Mouse (Mus musculus): ENCODE measurements at regions not wholly inside any gene's neighbourhood (a gene's known extent, or its start where the extent isn't known, plus 50 kb on each side); places are given as distances from the start of the nearest gene placed in this dataset.
A peak's percentile ranks its signal among the peaks of the same experiment; 100 is the strongest.

DNA sequence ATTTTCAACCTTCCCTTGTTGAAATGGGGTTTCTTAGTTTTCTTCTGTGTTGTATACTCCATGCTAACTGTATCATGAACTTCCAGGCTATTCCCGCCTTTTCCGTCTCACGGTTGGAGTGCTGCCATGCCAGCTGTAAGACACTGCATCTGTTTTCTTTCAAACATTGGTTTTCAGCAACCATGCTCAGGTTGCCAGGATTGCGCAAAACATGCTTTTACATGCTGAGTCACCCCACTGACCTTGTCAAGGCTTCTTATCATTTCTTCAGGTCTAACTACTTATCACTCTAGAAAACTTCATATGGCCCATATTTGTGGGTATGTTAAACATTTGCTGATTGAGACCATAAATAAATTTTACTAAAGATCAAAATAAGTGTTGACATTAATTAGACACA, 551.2 kb downstream of the Tlr4 start:
- no peak for DNase-seq

DNA sequence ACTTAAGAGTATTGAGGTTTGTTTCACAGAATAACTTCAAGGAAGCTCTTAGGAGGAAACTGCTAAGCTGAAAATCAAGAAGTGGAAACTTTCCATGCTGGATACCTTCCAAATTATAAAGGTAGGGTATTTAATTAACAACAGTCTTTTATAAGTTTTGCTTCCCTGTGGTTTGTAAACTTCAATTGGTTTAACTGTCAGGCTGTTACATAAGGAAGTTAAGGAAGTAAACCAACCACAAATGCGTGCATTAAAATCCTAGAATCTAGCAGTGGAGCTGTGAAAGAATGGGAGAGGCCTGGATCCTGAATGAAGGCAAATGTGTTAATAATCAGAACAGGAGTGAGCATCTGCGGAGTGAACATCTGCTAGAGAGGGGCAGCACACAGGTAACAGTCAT, 560.5 kb downstream of the Tlr4 start:
- no peak for DNase-seq

DNA sequence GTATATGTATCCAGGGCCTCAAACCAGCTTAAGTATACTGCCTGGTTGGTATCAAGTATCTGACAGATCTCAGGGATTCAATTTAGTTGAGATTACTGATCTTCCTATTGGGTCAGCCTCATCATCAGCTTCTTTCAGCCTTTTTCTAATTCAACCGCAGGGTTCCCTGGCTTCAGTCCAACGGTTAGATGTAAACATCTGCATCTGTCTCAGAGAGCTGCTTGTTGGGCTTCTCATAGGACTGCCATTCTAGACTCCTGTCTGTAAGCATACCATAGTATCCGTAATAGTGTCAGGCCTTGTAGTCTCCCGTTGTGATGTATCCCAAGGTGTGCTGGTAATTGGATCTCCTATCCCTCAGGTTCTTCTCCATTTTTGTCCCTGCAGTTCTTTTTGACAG, 575.6 kb downstream of the Tlr4 start:
- DNase-seq, result no peak

DNA sequence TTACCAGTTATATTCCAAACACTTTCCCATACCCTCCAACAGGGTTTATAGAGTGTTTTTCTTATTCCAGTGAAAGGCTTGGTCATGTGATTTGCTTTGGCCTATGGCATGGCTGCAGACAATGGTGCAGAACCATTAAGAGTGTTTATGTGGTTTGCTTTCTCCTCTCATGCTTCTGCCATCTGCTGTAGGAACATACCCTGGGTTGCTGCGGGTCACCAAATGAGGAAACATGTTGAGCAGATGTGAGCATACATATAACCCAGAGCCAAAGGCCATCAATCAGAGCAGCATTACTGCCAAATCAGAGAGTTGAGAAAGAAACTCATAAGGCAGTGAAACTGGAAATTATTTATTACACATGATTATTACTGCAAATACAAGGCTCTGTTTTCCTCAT, 596.7 kb downstream of the Tlr4 start:
- no peak for DNase-seq

DNA sequence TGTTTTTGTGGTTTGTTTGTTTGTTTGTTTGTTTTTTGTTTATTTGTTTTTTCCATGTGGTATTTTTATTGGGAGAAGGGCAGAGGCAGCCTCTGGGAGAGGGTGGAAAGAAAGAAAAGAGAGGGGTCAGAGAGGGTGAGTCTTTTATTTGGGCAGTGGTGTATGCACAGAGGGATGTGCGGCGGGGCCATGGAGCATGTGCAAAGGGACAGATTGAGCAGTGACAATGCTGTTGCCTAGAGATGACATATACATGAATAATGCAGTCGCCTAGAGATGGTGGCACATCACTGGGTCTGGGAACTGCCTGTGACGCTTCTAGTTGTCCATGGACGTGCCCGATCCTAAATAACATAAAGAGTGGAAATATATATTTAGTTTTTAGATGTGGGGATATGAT, 598.3 kb downstream of the Tlr4 start:
- no peak for DNase-seq

DNA sequence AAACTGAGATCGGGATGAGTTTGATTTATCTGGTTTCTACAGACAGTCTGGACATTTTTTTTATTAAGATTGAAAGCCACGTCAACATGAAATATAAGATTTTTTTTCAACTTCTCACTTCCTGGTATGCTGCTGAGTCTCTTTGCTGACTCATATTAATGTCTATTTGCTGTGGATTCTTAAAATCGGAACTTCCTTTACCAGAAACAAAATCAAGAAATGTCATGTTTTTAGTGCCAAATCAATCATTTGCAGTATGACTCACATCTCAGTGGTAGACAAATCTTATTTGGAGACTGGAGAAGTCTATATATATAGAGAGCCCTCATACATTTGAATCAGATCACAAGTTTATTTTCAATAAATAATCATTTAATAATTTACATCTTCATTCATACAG, 620.5 kb downstream of the Tlr4 start:
- DNase-seq, result no peak

DNA sequence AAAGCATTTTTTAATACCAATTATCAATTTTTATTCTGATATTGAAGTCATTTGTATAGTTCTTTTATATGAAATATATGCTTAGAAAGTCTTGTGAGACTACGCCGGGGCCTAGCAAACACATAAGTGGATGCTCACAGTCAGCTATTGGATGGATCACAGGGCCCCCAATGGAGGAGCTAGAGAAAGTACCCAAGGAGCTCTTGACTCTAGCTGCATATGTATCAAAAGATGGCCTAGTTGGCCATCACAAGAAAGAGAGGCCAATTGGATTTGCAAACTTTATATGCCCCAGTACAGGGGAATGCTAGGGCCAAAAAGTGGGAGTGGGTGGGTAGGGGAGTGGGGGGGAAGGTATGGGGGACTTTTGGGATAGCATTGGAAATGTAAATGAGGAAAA, 632.5 kb downstream of the Tlr4 start:
- peak in 1 of 2 experiments; percentile 34 for DNase-seq

DNA sequence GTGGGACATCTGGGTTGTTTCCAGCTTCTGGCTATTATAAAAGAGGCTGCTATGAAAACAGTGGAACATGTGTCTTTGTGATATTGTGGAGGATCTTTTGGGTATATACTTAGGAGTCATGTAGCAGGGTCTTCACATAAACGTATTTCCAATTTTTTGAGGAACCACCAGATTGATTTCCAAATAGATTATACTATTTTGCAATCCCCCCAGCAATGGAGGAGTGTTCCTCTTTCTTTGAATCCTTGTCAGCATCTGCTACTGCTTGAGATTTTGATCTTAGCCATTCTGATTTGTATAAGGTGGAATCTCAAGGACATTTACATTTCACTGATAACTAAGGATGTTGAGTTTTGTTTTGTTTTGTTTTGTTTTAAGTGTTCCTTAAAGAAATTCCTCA, 645.6 kb downstream of the Tlr4 start:
- DNase-seq, result no peak

DNA sequence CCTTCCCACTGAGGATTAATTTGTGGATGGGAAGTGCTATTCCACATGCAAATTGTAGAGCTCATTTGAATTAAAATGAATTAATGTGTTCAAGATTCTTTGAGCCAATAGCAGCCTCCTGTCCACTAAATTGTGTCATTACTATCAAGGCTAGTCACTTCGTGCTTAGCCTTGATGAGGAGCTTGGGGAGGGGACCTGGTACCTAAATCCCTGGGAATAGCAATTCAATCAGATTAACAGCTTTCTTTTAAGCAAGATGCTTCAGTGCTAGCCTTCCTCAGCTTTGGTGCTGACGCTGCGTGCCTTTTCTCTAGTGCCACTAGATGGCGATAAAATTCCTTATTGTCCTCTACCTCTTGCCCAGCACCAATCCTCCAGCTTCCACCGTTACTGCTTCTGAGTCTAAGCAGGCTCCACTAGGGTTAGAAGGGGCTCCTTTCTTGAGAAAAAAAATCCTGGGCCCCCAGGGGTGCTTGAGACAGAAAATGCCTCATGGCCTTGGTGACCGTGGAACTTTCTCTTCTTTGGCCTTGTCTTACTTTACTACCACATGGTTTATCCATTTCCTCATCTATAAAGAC, 650.0 kb downstream of the Tlr4 start:
- peak in 1 of 2 experiments; percentile 17 for DNase-seq

DNA sequence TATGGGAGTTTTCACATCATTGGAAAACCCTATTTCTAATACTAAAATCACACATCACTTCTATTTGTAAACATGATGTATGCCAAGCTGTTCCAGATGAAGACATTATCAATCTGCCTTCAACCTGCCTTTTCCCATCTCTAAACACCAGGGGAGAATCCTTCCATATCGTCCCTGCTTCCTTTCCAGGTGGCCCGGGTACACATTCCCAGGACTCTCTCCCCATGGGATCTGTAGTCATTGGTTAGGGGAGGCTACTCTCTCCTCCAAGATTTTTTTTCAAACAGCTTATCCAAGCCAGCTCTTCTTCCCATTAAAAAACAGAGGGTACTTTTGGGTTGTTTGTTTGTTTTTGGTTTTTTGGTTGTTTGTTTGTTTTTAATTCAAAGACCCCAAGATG, 650.7 kb downstream of the Tlr4 start:
- DNase-seq, result no peak

DNA sequence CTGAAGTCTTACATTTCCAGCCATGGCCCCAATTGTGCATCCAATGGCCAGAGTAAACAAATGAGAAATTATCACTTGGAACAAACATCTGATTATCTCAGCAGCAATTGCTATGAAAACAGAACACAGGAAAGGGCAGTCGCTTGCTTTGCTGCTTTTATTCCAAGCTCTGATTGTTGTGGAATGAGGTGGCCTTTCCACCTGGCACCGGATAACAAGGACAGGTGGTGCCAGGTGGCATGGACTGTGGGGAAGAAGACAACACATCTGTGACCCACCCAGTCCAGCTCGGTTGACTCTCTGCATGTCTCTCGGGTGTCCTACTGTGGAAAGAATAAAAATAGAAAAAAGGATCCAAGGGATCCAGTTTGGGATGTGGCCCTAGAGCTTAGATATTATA, 694.9 kb downstream of the Tlr4 start:
- no peak for DNase-seq

DNA sequence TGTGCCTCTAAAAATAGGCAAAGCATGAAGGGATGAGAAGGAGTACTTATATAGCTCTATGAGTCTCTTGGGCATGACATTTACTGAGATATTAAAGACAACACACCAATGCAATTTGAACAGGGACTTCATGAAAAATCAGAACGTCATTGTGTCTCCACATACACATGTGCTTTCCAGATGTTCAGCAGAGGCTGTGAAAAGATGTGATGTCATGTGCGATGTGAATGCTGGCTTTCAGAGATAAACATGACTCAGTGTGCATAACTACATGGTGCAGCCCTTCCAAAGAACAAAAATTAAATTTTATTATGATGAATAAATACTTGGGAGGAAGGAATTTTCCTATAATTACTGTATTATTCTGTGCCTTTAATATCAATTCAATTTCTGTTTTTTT, 695.8 kb downstream of the Tlr4 start:
- DNase-seq, result no peak

DNA sequence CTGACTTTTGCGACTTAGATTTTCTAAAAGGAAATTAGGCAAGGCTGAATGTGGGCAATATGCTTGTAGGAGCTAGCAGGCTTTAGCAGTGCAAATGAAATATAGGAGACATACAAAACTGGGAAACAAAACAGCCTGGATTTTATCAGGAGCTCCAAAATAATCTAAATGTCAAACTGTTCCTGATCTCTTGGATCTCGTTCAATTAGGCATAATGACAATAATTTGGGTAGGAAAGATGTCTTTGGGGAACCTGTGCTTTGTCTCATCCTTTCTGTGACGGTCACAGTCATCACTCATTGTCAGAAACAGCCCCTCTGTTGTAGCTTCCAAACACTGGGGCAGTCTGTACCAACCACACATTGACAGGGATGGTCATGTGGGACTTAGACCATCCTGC, 702.2 kb downstream of the Tlr4 start:
- no peak for DNase-seq

DNA sequence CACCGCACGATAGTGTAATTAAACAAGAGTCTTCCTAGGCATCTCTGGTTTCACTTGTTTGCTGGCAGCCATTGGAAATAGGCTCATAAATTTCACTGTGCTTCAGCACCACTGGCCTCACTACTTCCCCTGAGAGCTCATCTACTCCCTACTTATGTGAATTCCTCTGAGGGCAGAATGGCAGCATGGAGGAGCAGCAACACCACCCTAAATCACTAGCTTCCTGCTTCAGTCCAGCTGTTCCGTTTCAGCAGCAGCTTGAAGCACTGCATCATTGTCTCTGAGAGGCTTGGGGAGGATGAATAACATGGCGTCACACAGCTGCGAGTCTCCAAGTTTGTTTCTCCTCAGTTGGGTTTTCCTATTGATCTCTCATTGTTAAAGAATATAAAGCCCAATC, 712.1 kb downstream of the Tlr4 start:
- no peak for DNase-seq

DNA sequence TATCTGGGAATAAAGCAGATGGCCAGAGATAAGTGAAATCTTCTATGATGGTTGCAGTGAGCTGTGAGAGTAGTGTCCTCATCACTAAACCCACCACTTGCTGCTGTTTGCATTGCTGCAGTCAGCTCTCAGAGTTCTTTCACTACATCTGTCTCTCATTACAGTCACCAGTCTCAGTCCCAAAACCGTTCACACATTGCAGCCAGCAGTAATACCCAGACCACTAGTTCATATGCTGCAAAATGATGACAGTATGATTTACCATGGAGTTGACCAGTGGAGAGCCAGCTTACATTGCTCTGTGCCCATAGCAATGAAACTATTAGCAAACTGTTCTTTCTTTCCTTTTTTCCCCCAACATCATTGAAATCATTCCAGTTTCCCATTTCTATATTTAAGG, 718.6 kb downstream of the Tlr4 start:
- no peak for DNase-seq

DNA sequence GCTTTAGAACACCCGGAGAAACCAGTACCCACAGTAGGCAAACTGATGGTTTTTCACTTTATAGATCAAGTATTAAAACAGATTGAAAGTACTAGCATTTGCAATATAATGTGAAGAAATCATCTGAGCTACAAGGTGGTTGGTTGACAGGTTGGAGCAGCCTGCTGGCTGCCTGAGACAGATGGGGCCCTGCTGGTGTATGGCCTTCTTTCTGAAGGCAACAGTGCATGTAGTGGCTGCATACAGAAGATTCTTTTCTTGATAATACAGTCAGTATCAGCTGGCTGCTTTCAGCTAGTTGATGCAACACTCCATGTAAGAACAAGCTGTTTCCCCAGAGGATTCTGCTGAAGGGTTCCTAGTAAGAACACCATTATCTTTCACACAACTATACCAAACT, 720.6 kb downstream of the Tlr4 start:
- no peak for DNase-seq

DNA sequence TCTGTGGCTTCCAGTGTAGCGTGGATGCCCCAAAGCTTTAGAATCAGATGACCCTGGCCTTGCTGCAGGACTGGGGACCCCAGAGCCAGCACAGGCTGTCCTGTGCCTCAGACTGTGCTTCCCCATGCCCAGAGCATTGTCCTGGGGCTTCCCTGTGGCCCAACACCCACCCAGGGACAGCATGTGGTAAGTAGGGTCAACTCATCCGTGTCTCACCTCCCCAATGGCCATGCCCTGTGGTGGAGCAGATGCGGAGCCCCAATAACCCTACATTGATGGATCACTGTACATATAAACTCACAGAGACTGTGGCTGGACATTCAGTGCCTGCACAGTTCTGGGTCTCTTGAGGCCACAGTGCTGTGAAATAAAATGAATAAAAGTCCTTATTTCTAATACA, 726.1 kb downstream of the Tlr4 start:
- DNase-seq, result no peak

DNA sequence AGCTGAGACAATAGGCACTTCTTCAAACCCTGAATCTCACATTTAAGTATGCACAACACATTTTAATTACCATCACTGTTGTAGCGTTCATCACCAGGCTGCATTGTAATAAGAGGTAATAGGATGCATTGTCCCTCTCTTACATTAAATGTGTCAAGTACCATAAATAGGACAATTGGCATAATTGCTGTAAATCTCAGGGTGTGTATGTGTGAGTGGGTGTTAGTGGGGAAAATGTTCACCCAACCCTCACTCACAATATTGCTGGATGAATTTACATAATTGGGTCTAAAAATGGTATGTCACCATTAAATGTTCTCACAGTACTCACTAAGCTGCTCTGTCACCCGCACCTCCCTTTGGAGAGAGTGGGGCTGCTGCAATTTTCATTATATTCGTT, 747.4 kb downstream of the Tlr4 start:
- DNase-seq, result no peak

DNA sequence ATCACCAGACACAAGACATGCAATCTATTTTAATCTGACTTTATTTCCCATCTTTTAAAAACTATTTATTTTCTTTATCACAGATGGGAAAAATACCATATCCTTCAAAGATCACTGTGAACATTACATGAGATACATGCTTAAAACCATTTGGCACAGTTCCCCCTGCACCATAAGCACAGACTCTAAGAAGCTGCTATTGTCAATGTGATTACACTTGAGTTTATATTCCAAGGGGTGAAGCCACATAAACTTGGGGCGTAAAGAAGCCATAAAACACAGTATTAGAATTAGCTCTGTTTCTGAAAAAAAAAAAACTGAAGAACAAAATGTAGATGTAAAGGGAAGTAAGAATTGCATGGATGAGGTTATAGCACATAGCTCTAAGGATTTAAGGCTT, 762.1 kb downstream of the Tlr4 start:
- DNase-seq, result no peak

DNA sequence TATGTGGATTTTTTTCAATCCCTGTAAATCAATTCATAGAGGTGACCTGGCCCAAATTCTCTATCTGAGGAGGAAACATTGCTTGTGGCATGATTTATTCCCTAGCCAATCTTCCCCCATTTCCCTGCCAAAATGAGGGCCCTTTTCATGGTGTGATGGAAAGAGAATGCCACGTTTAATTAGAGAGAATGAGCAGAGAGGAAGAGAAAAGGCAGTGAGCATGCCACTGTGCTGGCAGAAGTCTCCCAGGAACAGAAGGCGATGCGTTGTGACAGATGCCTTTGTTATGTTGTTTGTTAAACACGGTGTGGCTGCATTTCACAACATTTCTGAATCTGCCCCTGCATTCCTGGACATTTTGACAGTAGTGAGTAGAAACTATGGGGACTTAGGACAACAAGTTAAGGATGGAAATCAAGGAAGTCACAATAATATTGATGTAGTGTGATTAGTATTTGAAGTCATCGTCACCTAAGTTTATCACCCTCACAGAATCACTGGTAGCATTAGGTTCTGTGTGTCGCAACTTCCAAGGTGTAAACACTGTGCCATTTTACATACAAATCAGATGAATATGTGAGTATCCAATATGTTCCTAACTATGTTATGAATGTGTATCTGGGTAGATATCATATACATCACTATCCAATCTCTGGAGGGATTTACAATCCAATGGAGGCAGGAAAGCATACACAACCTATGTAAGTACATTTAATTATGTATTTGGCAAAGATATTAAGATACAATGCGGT, 762.8 kb downstream of the Tlr4 start:
- DNase-seq, result no peak

DNA sequence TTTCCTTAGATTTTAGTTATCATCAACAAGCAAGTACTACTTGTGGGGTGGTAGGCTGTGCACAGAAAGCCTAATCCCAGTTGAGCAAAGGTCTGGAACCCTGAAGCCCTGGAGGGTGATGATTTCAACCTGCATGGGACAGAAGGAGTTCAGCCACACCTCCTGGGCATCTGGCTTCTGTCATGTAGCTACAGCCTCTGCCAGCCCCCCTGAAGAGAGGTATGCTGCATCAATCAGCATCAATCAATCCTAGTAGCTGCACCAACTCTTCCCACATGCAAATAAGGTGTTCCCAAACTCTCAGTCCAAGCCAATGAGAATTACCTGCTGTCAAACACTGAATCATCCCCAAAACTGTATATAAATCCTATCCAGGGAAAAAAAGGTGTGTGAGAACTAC, 779.8 kb downstream of the Tlr4 start:
- DNase-seq, result no peak

DNA sequence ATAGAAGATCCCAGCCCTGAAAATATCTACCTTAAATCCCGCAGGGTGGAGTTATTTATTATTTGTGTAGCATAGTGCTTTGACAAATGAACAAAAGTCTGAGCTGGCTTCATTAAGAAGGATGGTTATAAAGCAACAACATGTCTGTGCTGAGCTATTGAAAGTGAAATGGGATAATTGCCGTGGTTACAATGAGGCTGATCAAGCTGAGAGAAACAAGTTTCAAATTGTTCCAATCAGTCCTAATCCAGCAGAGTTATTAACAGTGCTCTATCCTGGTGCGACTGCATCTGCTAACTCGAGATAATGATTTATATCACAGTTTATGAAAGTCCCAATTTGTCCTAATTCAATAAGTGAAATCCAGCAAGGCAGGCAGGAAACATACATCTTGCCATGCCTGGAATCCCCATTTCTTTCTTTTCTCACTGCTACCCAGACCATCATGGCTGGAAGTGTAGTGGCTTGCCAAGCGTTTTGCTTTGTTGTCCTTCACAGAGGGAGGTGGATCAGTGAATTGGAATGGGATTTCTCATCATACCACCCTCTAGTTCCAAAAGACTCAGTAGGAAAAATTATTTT, 787.2 kb downstream of the Tlr4 start:
- no peak for DNase-seq

DNA sequence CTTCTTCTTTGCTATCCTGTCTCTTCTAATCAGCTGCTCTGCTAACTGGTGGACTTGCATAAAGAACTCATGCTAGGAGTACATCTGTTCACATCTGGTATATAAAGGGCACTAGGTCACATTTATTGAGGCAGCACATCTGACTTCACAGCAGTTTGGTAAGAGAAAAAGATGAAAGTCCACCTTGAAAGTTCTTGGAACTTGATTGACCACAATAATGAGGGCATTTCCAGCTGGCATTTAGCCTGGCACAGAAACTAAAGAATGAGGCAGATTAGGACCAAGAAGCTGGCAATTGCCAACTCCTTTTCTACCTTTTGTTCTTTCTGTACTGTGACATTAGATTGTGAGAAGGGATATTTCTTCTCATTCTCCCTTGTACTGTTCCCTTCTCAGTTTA, 799.3 kb downstream of the Tlr4 start:
- DNase-seq, result peak in 1 of 2 experiments; percentile 22

DNA sequence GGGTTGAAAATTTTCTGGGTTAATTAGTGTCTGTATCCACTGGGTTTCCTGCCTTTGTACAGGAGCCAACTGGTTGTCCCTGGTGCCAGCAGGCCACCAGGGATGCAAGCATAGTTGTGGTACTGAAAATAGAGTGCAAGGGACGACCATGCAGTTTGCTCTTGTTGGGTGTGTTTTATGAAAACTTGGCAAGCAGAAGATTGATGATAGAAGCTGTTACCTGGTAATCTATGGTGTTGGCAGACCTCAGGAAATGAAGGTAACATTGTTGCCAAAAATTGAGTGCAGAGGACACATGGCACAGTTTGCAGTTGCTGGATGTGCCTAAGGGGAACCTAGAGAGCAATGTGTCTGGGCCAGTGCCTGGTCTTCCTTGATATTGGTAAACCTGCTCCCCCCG, 818.7 kb downstream of the Tlr4 start:
- no peak for DNase-seq

DNA sequence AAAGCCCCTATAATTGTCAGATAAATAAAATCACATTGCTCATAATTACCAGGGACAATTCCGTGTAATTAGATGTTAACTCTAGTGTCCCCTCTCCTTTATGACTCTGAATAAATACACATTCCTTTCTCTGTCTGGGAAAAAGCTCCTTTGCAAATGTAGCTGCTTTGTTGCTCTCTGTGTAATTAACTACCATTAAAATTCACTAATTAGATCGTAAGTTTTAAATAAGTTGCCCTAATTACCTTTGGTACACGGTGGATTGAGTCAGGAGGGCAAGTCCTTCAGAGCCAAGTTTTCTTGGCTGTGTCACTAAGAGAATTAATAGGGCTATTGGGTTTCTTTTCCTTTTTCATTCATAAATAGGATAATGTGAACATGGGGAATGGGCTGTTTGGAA, 834.7 kb downstream of the Tlr4 start:
- no peak for DNase-seq

Data from kidney, postnatal 36 days (tissue).